Mouse (Mus musculus): ENCODE measurements around the gene Pkp4. TPM values are rescaled to one million over a fixed set of nuclear protein-coding genes. Genes with fewer than 3 reads are reported as not detected.

Gene Pkp4
- total RNA-seq (2021), result 10 to 100 TPM; 51.9 to 60.8 TPM
- long read RNA-seq, experiment 1, partial matches to known transcripts, result 9 of 11 reads
- long read RNA-seq, experiment 1, other reads (novel, unspliced or antisense), result 2 of 11 reads
- long read RNA-seq, experiment 2, full-length matches to known transcripts, result 1 of 4 reads
- long read RNA-seq, experiment 2, partial matches to known transcripts, result 2 of 4 reads
- long read RNA-seq, experiment 2, other reads (novel, unspliced or antisense), result 1 of 4 reads

GRCm38 (mm10) chr2:59160605-59160963 is at the start of gene Pkp4, which contains the start of gene Ccdc148:
Gene Pkp4, plus strand, starts transcription at chr2:59160850.
Gene Ccdc148, minus strand, starts transcription at chr2:59160683.
- peak; percentile 95 for DNase-seq

GRCm38 (mm10) chr2:59129023-59129422 is 31.6 kb upstream of the Pkp4 start:
- DNase-seq, result no peak

GRCm38 (mm10) chr2:59129821-59130220 is 30.8 kb upstream of the Pkp4 start:
- DNase-seq, result no peak

- no peak for DNase-seq
Observed at GRCm38 (mm10) chr2:59131044-59131443, 29.6 kb upstream of the Pkp4 start.

- no peak for DNase-seq
Observed at GRCm38 (mm10) chr2:59155428-59155827, 5.2 kb upstream of the Pkp4 start.

- no peak for DNase-seq
Observed at GRCm38 (mm10) chr2:59158117-59158516, 2.5 kb upstream of the Pkp4 start.

GRCm38 (mm10) chr2:59159961-59160604 is 567 bp upstream of the Pkp4 start:
- peak; percentile 5 to 11 for DNase-seq

- peak in 1 of 2 experiments; percentile 53 for DNase-seq
Observed at GRCm38 (mm10) chr2:59161021-59161440, 381 bp downstream of the Pkp4 start.

- peak; percentile 80 to 84 for DNase-seq
Observed at GRCm38 (mm10) chr2:59161441-59162284, 1.0 kb downstream of the Pkp4 start.

- DNase-seq, result no peak
Observed at GRCm38 (mm10) chr2:59162285-59162600, 1.6 kb downstream of the Pkp4 start.

GRCm38 (mm10) chr2:59166976-59167375 is 6.3 kb downstream of the Pkp4 start:
- DNase-seq, result no peak

GRCm38 (mm10) chr2:59167830-59168229 is 7.2 kb downstream of the Pkp4 start:
- DNase-seq, result no peak

- no peak for DNase-seq
Observed at GRCm38 (mm10) chr2:59169572-59170207, 9.0 kb downstream of the Pkp4 start.

GRCm38 (mm10) chr2:59170208-59170589 is 9.5 kb downstream of the Pkp4 start:
- DNase-seq, result no peak

- DNase-seq, result no peak
Observed at GRCm38 (mm10) chr2:59170593-59170992, 9.9 kb downstream of the Pkp4 start.

GRCm38 (mm10) chr2:59171533-59171932 is 10.9 kb downstream of the Pkp4 start:
- DNase-seq, result no peak

GRCm38 (mm10) chr2:59175926-59176325 is 15.3 kb downstream of the Pkp4 start:
- DNase-seq, result no peak

GRCm38 (mm10) chr2:59178191-59178590 is 17.5 kb downstream of the Pkp4 start:
- DNase-seq, result no peak

GRCm38 (mm10) chr2:59178960-59179359 is 18.3 kb downstream of the Pkp4 start:
- DNase-seq, result no peak

- no peak for DNase-seq
Observed at GRCm38 (mm10) chr2:59179487-59179886, 18.8 kb downstream of the Pkp4 start.

GRCm38 (mm10) chr2:59181321-59182113 is 20.9 kb downstream of the Pkp4 start:
- DNase-seq, result no peak

- no peak for DNase-seq
Observed at GRCm38 (mm10) chr2:59183541-59183940, 22.9 kb downstream of the Pkp4 start.
